Mouse (Mus musculus): ENCODE data around the gene Rps5. TPM values are rescaled to one million over a fixed set of nuclear protein-coding genes. Genes with fewer than 3 reads are reported as not detected.
"Not testable (repeated sequence)": the region's sequence is repeated elsewhere in the genome, so short reads cannot be mapped to it uniquely, and the experiment has no call there.

Gene Rps5
- polyA plus RNA-seq, 1 experiment from 2014 or later, result 950 TPM

- Histone ChIP-seq H3K4me3 (ENCODE audit: low read length) (peak within 1 kb of the TSS; percentile 84), H3K9me3 (ENCODE audit: control insufficient read depth, low read length) (no peaks in the 10 kb centered on the region), H3K4me1 (replicated peaks; ENCODE audit: control insufficient read depth, insufficient read depth, low read length) (0 out of 2 replicates have a peak, but pooled peaks cover 7% of the 10 kb centered on the region), H3K27me3 (ENCODE audit: control insufficient read depth, insufficient read depth, low read depth, low read length) (no peaks in the 10 kb centered on the region), H3K9ac (ENCODE audit: low read length) (peak within 1 kb of the TSS; percentile 80), H3K36me3 (ENCODE audit: control insufficient read depth, insufficient read depth, low read length) (no peaks in the 10 kb centered on the region), H3K27ac (ENCODE audit: low read length) (no peak within 1 kb of the TSS), H3K4me2 (ENCODE audit: low read depth, low read length) (peak within 1 kb of the TSS; percentile 58)
- peak; percentile 99 for ATAC-seq (ENCODE audit: low read depth)
- WGBS, result 4% methylated on average over 36 of the region's 36 CpGs
Measured at GRCm38 (mm10) chr7:12897655-12898410, 24.3 kb upstream of the Rps5 start, which contains the start of gene Zscan22. Gene Zscan22, plus strand, starts transcription at chr7:12897815.

- no peak for ATAC-seq (ENCODE audit: low read depth)
- Histone ChIP-seq H3K27me3 (ENCODE audit: control insufficient read depth, insufficient read depth, low read depth, low read length) (no peaks in the 10 kb centered on the region), H3K4me3 (ENCODE audit: low read length) (no peak overlapping the region), H3K4me2 (ENCODE audit: low read depth, low read length) (no peak overlapping the region), H3K4me1 (replicated peaks; ENCODE audit: control insufficient read depth, insufficient read depth, low read length) (0 out of 2 replicates have a peak, but pooled peaks cover 7% of the 10 kb centered on the region), H3K9me3 (ENCODE audit: control insufficient read depth, low read length) (no peaks in the 10 kb centered on the region), H3K9ac (ENCODE audit: low read length) (no peak overlapping the region), H3K36me3 (ENCODE audit: control insufficient read depth, insufficient read depth, low read length) (peaks cover 17% of the 10 kb centered on the region), H3K27ac (ENCODE audit: low read length) (no peak overlapping the region)
- 83% methylated on average over 5 of the region's 5 CpGs for WGBS
Measured at GRCm38 (mm10) chr7:12901517-12901916, 20.6 kb upstream of the Rps5 start.

GRCm38 (mm10) chr7:12903623-12904022 is 18.5 kb upstream of the Rps5 start:
- WGBS, result 60% methylated on average over 10 of the region's 10 CpGs
- no peak for ATAC-seq (ENCODE audit: low read depth)
- no peak overlapping the region for H3K4me2 ChIP-seq (ENCODE audit: low read depth, low read length)

GRCm38 (mm10) chr7:12905146-12905545 is 16.9 kb upstream of the Rps5 start:
- H3K27me3 ChIP-seq (ENCODE audit: control insufficient read depth, insufficient read depth, low read depth, low read length), result no peaks in the 10 kb centered on the region
- no peak overlapping the region for H3K4me3 ChIP-seq (ENCODE audit: low read length)
- H3K4me1 ChIP-seq (replicated peaks; ENCODE audit: control insufficient read depth, insufficient read depth, low read length), result peaks cover 5% of the 10 kb centered on the region
- no peak overlapping the region for H3K27ac ChIP-seq (ENCODE audit: low read length)
- 90% methylated on average over 1 of the region's 1 CpGs for WGBS
- H3K36me3 ChIP-seq (ENCODE audit: control insufficient read depth, insufficient read depth, low read length), result peaks cover 24% of the 10 kb centered on the region
- no peak overlapping the region for H3K9ac ChIP-seq (ENCODE audit: low read length)
- H3K4me2 ChIP-seq (ENCODE audit: low read depth, low read length), result no peak overlapping the region
- no peaks in the 10 kb centered on the region for H3K9me3 ChIP-seq (ENCODE audit: control insufficient read depth, low read length)
- ATAC-seq (ENCODE audit: low read depth), result no peak

More at GRCm38 (mm10) chr7:12903623-12904022, 18.5 kb upstream of the Rps5 start:
- Histone ChIP-seq H3K9me3 (ENCODE audit: control insufficient read depth, low read length) (no peaks in the 10 kb centered on the region), H3K4me3 (ENCODE audit: low read length) (no peak overlapping the region), H3K4me1 (replicated peaks; ENCODE audit: control insufficient read depth, insufficient read depth, low read length) (0 out of 2 replicates have a peak, but pooled peaks cover 2% of the 10 kb centered on the region), H3K27ac (ENCODE audit: low read length) (no peak overlapping the region), H3K27me3 (ENCODE audit: control insufficient read depth, insufficient read depth, low read depth, low read length) (no peaks in the 10 kb centered on the region), H3K9ac (ENCODE audit: low read length) (no peak overlapping the region), H3K36me3 (ENCODE audit: control insufficient read depth, insufficient read depth, low read length) (peaks cover 22% of the 10 kb centered on the region)

- ATAC-seq (ENCODE audit: low read depth), result peak; percentile 37
- 39% methylated on average over 7 of the region's 7 CpGs for WGBS
- peak overlapping the region; percentile 68 for H3K4me2 ChIP-seq (ENCODE audit: low read depth, low read length)
Measured at GRCm38 (mm10) chr7:12909498-12909962, 12.6 kb upstream of the Rps5 start.

GRCm38 (mm10) chr7:12910181-12910668 is 11.9 kb upstream of the Rps5 start:
- Histone ChIP-seq H3K27ac (ENCODE audit: low read length) (peak overlapping the region; percentile 95), H3K4me2 (ENCODE audit: low read depth, low read length) (peak overlapping the region; percentile 68), H3K27me3 (ENCODE audit: control insufficient read depth, insufficient read depth, low read depth, low read length) (no peaks in the 10 kb centered on the region), H3K4me3 (ENCODE audit: low read length) (peak overlapping the region; percentile 62), H3K9me3 (ENCODE audit: control insufficient read depth, low read length) (no peaks in the 10 kb centered on the region), H3K9ac (ENCODE audit: low read length) (peak overlapping the region; percentile 73), H3K4me1 (replicated peaks; ENCODE audit: control insufficient read depth, insufficient read depth, low read length) (peaks cover 5% of the 10 kb centered on the region), H3K36me3 (ENCODE audit: control insufficient read depth, insufficient read depth, low read length) (peaks cover 17% of the 10 kb centered on the region)
- ATAC-seq (ENCODE audit: low read depth), result peak; percentile 86
- 6% methylated on average over 19 of the region's 19 CpGs for WGBS

More at GRCm38 (mm10) chr7:12909498-12909962, 12.6 kb upstream of the Rps5 start:
- Histone ChIP-seq H3K4me1 (replicated peaks; ENCODE audit: control insufficient read depth, insufficient read depth, low read length) (peaks cover 5% of the 10 kb centered on the region), H3K9me3 (ENCODE audit: control insufficient read depth, low read length) (no peaks in the 10 kb centered on the region), H3K27ac (ENCODE audit: low read length) (peak overlapping the region; percentile 95), H3K27me3 (ENCODE audit: control insufficient read depth, insufficient read depth, low read depth, low read length) (no peaks in the 10 kb centered on the region), H3K9ac (ENCODE audit: low read length) (peak overlapping the region; percentile 73), H3K4me3 (ENCODE audit: low read length) (peak overlapping the region; percentile 62), H3K36me3 (ENCODE audit: control insufficient read depth, insufficient read depth, low read length) (peaks cover 20% of the 10 kb centered on the region)

- H3K4me3 ChIP-seq (ENCODE audit: low read length), result no peak overlapping the region
- H3K4me1 ChIP-seq (replicated peaks; ENCODE audit: control insufficient read depth, insufficient read depth, low read length), result peaks cover 5% of the 10 kb centered on the region
- no peak for ATAC-seq (ENCODE audit: low read depth)
- no peaks in the 10 kb centered on the region for H3K9me3 ChIP-seq (ENCODE audit: control insufficient read depth, low read length)
- no peak overlapping the region for H3K9ac ChIP-seq (ENCODE audit: low read length)
- 0 out of 2 replicates have a peak, but pooled peaks cover 2% of the 10 kb centered on the region for H3K36me3 ChIP-seq (ENCODE audit: control insufficient read depth, insufficient read depth, low read length)
- no peak overlapping the region for H3K27ac ChIP-seq (ENCODE audit: low read length)
- no peaks in the 10 kb centered on the region for H3K27me3 ChIP-seq (ENCODE audit: control insufficient read depth, insufficient read depth, low read depth, low read length)
- no peak overlapping the region for H3K4me2 ChIP-seq (ENCODE audit: low read depth, low read length)
Measured at GRCm38 (mm10) chr7:12913556-12913955, 8.5 kb upstream of the Rps5 start.

GRCm38 (mm10) chr7:12920495-12920894 is 1.6 kb upstream of the Rps5 start:
- 72% methylated on average over 7 of the region's 8 CpGs for WGBS
- H3K4me1 ChIP-seq (replicated peaks; ENCODE audit: control insufficient read depth, insufficient read depth, low read length), result peaks cover 13% of the 10 kb centered on the region
- not testable (repeated sequence) for H3K9ac ChIP-seq (ENCODE audit: low read length)

GRCm38 (mm10) chr7:12921318-12921704 is 779 bp upstream of the Rps5 start:
- Histone ChIP-seq H3K9ac (ENCODE audit: low read length) (peak overlapping the region; percentile 91), H3K27ac (ENCODE audit: low read length) (peak overlapping the region; percentile 95), H3K4me3 (ENCODE audit: low read length) (peak overlapping the region; percentile 100), H3K27me3 (ENCODE audit: control insufficient read depth, insufficient read depth, low read depth, low read length) (no peaks in the 10 kb centered on the region), H3K36me3 (ENCODE audit: control insufficient read depth, insufficient read depth, low read length) (peaks cover 29% of the 10 kb centered on the region), H3K4me2 (ENCODE audit: low read depth, low read length) (peak overlapping the region; percentile 88), H3K4me1 (replicated peaks; ENCODE audit: control insufficient read depth, insufficient read depth, low read length) (peaks cover 13% of the 10 kb centered on the region), H3K9me3 (ENCODE audit: control insufficient read depth, low read length) (no peaks in the 10 kb centered on the region)
- 2% methylated on average over 3 of the region's 3 CpGs for WGBS
- ATAC-seq (ENCODE audit: low read depth), result peak; percentile 15; the same call in 1 of the 2 replicates

More at GRCm38 (mm10) chr7:12920495-12920894, 1.6 kb upstream of the Rps5 start:
- not testable (repeated sequence) for H3K27ac ChIP-seq (ENCODE audit: low read length); H3K27me3 ChIP-seq (ENCODE audit: control insufficient read depth, insufficient read depth, low read depth, low read length); ATAC-seq (ENCODE audit: low read depth); H3K4me2 ChIP-seq (ENCODE audit: low read depth, low read length); H3K9me3 ChIP-seq (ENCODE audit: control insufficient read depth, low read length); H3K4me3 ChIP-seq (ENCODE audit: low read length)
- H3K36me3 ChIP-seq (ENCODE audit: control insufficient read depth, insufficient read depth, low read length), result peaks cover 21% of the 10 kb centered on the region

Data from lung, embryonic 16.5 days (tissue).